Mouse (Mus musculus): ENCODE measurements around the gene Igf1r.

- TF ChIP-seq POLR2A (IDR thresholded peaks at IDR 0.05; ENCODE audit: insufficient read depth, low read depth, low read length) (no peak), CTCF (IDR thresholded peaks at IDR 0.05) (no peak)
These were observed 137.9 kb downstream of the Igf1r start for GRCm38 (mm10) chr7:68090576-68090975.
